Mouse (Mus musculus): ENCODE measurements around the gene Gadd45a.

DNA sequence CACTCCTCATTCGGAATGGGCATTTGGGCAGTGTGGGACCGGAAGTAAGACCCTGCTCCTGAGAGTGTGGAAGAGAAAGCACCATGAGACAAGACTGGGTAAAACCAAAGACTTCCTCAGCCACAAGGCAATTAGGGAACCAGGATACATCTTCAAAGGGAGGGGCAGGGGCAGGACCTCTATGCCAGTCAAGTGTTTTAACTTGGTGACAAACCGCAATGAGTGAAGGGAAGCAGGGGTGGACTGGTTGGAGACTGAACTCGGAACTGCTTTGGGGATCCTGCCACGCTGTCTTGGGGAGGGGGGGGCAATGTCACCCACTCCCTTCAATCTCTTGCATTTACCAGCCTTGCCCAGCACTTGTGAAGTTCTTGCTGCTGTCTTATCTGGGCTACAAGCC lies 36.7 kb upstream of the Gadd45a start:
- TF ChIP-seq POLR2A (IDR thresholded peaks at IDR 0.05; ENCODE audit: borderline replicate concordance, extremely low read depth, low read depth, low read length): no peak
- TF ChIP-seq CTCF (IDR thresholded peaks at IDR 0.05; ENCODE audit: insufficient read depth, low read length): no peak

Measured in lung, adult 2 months (tissue).